Comparison of ENCODE assay signal across 15 mouse cellular contexts in genomic region chr4:101306132-101306915, GRCm38 (mm10). TPM values are rescaled to one million over a fixed set of nuclear protein-coding genes. Genes with fewer than 3 reads are reported as not detected.
DNase-seq lines count a peak whose midpoint lies in the region; ATAC-seq and TF ChIP-seq lines count a peak whose summit lies in the region.
"Had no signal": no experiment of that assay in that cellular context is flagged by ENCODE, and none has a peak within 500 bp of the region (broad histone marks: within the 10 kb centered on the region; RNA-seq: fewer than 3 reads in every experiment).

No protein-coding gene starts in this region.

- H3K9me3 ChIP-seq in megakaryocyte, embryonic 14.5 days, result no peaks in the 10 kb centered on the region
- no peaks in the 10 kb centered on the region for H3K9me3 ChIP-seq in neural tube, embryonic 15.5 days (replicated peaks)
- H3K9me3 ChIP-seq: embryonic facial prominence, embryonic 15.5 days; limb, embryonic 15.5 days; lung, embryonic 15.5 days had no signal

- H3K27ac ChIP-seq in gastrocnemius, adult 2 months, result 0 out of 2 replicates have a peak overlapping the region, but pooled peaks have one; percentile 10
- H3K27ac ChIP-seq in neural tube, embryonic 15.5 days (replicated peaks), result no peak overlapping the region
- H3K27ac ChIP-seq: embryonic facial prominence, embryonic 15.5 days; limb, embryonic 15.5 days; lung, embryonic 15.5 days had no signal

- intact Hi-C loops in gastrocnemius, adult 2 months (cut with DNase I), result no loop called here

- no peak overlapping the region for H3K4me3 ChIP-seq in gastrocnemius, adult 2 months
- peak overlapping the region; percentile 16 for H3K4me3 ChIP-seq in megakaryocyte, embryonic 14.5 days (replicated peaks)
- H3K4me3 ChIP-seq in neural tube, embryonic 15.5 days (replicated peaks), result no peak overlapping the region
- H3K4me3 ChIP-seq: embryonic facial prominence, embryonic 15.5 days; limb, embryonic 15.5 days; lung, embryonic 15.5 days had no signal

- TF ChIP-seq CTCF in gastrocnemius, adult 2 months (IDR thresholded peaks at IDR 0.05), result no peak

- H3K4me2 ChIP-seq in neural tube, embryonic 15.5 days, result 0 out of 2 replicates have a peak overlapping the region, but pooled peaks have one; percentile 9
- H3K4me2 ChIP-seq: embryonic facial prominence, embryonic 15.5 days; limb, embryonic 15.5 days; lung, embryonic 15.5 days had no signal

- peaks cover 74% of the 10 kb centered on the region for H3K4me1 ChIP-seq in megakaryocyte, embryonic 14.5 days
- H3K4me1 ChIP-seq in neural tube, embryonic 15.5 days, result peaks cover 8% of the 10 kb centered on the region
- H3K4me1 ChIP-seq: embryonic facial prominence, embryonic 15.5 days had no signal

- 10% methylated on average over 8 of the region's 8 CpGs for WGBS in neural tube, embryonic 15.5 days

- no peak for ATAC-seq in megakaryocyte, adult 5-6 weeks (ENCODE audit: poor library complexity, severe bottlenecking)
- ATAC-seq in neural tube, embryonic 15.5 days (ENCODE audit: low FRiP score), result peak; percentile 53; the same call in 1 of the 2 replicates
- ATAC-seq: CD4-positive, CD25-positive, alpha-beta regulatory T cell, adult 4 months had no signal

- DNase-seq in gastrocnemius, adult 2 months, result no peak
- no peak for DNase-seq in gastrocnemius, postnatal 10 days
- peak; percentile 22 for DNase-seq in adipocyte (ENCODE audit: low spot score)
- no peak for DNase-seq in c-Kit-positive CD71-positive TER-119-positive erythroid progenitor cells, embryonic 14.5 days (ENCODE audit: low spot score)
- DNase-seq: adrenal gland, adult 2 months; kidney, adult 8-10 months; right cerebral cortex, postnatal 4 days; thymus, postnatal 14 days had no signal

- no peaks in the 10 kb centered on the region for H3K27me3 ChIP-seq in megakaryocyte, embryonic 14.5 days (replicated peaks)
- H3K27me3 ChIP-seq in neural tube, embryonic 15.5 days (replicated peaks), result no peaks in the 10 kb centered on the region; the same call in 1 of the 2 replicates
- H3K27me3 ChIP-seq: embryonic facial prominence, embryonic 15.5 days; limb, embryonic 15.5 days; lung, embryonic 15.5 days had no signal

- no peak overlapping the region for H3K9ac ChIP-seq in neural tube, embryonic 15.5 days (replicated peaks)
- H3K9ac ChIP-seq: embryonic facial prominence, embryonic 15.5 days; limb, embryonic 15.5 days; lung, embryonic 15.5 days had no signal

- no peaks in the 10 kb centered on the region for H3K36me3 ChIP-seq in megakaryocyte, embryonic 14.5 days (replicated peaks; ENCODE audit: low read length)
- no peaks in the 10 kb centered on the region for H3K36me3 ChIP-seq in neural tube, embryonic 15.5 days
- H3K36me3 ChIP-seq: embryonic facial prominence, embryonic 15.5 days; limb, embryonic 15.5 days; lung, embryonic 15.5 days had no signal

RNA-seq across cellular contexts. Expression of gene Jak1, which starts 41.2 kb away (rescaled TPM):
- 100 to 1,000 TPM in 1 of 2 experiments, 10 to 100 TPM in 1; 89.9 to 134 TPM for total RNA-seq in gastrocnemius, adult 2 months (2021)
- total RNA-seq in gastrocnemius, postnatal 10 days (2021), result 100 to 1,000 TPM; 110 to 129 TPM
- polyA plus RNA-seq in megakaryocyte, embryonic 14.5 days (2012; ENCODE audit: insufficient read depth, low replicate concordance), result 60.1 and 80.6 TPM in 2 replicates
- total RNA-seq in megakaryocyte, adult 5-6 weeks (2015), result 105 and 111 TPM in 2 replicates
- total RNA-seq in megakaryocyte, adult 5-6 weeks (2017), result 92.7 and 98.5 TPM in 2 replicates
- polyA plus RNA-seq in neural tube, embryonic 15.5 days (2015; fragmentation: Nextera tagmentation; extraction: Ambion mirVana), result 85.2 and 95.6 TPM in 2 replicates
